Comparison of ENCODE assay signal across 8 mouse cellular contexts in the genomic region with DNA sequence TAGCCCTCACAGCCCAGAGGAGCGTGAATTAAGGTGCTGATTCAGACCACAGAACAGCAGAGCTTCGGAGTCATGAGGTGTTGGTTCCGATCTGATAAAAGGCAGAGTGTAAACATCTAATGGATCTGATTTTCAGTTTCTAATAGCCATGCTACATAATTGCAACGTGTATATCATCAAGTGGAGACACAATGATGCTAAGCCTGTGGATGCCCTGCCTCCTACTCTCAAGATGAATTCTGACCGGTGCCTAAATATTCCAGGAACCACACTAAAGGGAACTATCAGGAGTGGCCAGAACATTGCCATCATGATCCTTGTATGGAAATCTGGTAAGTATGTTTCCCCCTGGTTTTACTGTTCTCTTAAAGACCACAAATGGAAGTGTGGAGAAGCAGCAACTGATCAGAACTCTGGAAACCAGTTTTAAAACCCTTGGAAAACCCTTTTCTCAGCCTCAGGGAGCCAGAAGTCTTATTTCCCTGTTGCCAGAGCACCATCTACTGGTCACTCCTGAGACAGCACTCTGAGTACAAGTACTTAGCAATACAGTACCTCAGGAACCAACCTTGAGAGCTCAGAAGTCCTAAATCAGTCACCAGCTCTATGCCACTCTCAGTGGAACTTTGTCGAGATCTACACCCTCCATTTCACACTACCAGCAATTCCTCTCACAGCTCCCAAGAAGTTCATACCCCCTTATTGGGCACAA.
DNase-seq lines count a peak whose midpoint lies in the region; ATAC-seq and TF ChIP-seq lines count a peak whose summit lies in the region.
"Had no signal": no experiment of that assay in that cellular context is flagged by ENCODE, and none has a peak within 500 bp of the region (broad histone marks: within the 10 kb centered on the region; RNA-seq: fewer than 3 reads in every experiment).

No protein-coding gene starts in this region.

- no peaks in the 10 kb centered on the region for H3K27me3 ChIP-seq in CH12.LX (replicated peaks)
- H3K27me3 ChIP-seq in cerebellum, adult 2 months (ENCODE audit: control insufficient read depth, insufficient read depth, low read length) = no peaks in the 10 kb centered on the region
- peaks cover 51% of the 10 kb centered on the region for H3K27me3 ChIP-seq in liver, embryonic 13.5 days

- H3K4me1 ChIP-seq in CH12.LX (ENCODE audit: control insufficient read depth in 1 of 2, insufficient read depth in 2 of 2) = peaks cover 0 to 11% of the 10 kb centered on the region in 2 experiments; a peak in 3 of 4 replicates
- H3K4me1 ChIP-seq in cerebellum, adult 2 months (ENCODE audit: control insufficient read depth, insufficient read depth, low read length) = peaks cover 20% of the 10 kb centered on the region
- no peaks in the 10 kb centered on the region for H3K4me1 ChIP-seq in liver, embryonic 13.5 days (replicated peaks)

- in situ Hi-C loops in CH12.LX (cut with MboI; ENCODE audit: low pct_ligation_motif_present, low pct_unique_long_range_greater_than_20kb, low sequenced_read_pairs) = loop anchor here (5.0 kb wide), 1 partner anchor 447 kb away; no protein-coding TSS in a partner anchor

- DNase-seq in CH12.LX (ENCODE audit: extremely low read depth) = peak; percentile 72
- peak; percentile 55 for DNase-seq in Muller cell, postnatal 12 days (ENCODE audit: inconsistent ontology term)
- peak; percentile 72 to 82 for DNase-seq in cerebellum, adult 2 months
- DNase-seq in forelimb bud, embryonic 11.5 days (ENCODE audit: low read depth, low spot score) = peak; percentile 87
- DNase-seq in kidney, postnatal 10 days = peak; percentile 88
- DNase-seq in liver, embryonic 13.5 days = peak; percentile 7
- peak; percentile 89 to 92 for DNase-seq in right cerebral cortex, postnatal 10 days (ENCODE audit: low spot score in 2 of 2)

- H3K4me2 ChIP-seq in CH12.LX (ENCODE audit: insufficient read depth, low read depth, poor library complexity, severe bottlenecking) = no peak overlapping the region
- H3K4me2 ChIP-seq in liver, embryonic 13.5 days = no peak overlapping the region
- H3K4me2 ChIP-seq: hindbrain, embryonic 15.5 days had no signal

- peak; percentile 95 for TF ChIP-seq RAD21 in CH12.LX (IDR thresholded peaks at IDR 0.05; ENCODE audit: low read depth, low read length)

- dilution Hi-C loops in CH12.LX (cut with MboI; ENCODE audit: extremely low pct_ligation_motif_present, extremely low pct_unique_long_range_greater_than_20kb, low sequenced_read_pairs) = no loop called here

- no peaks in the 10 kb centered on the region for H3K9me3 ChIP-seq in CH12.LX (replicated peaks; ENCODE audit: low read length)
- H3K9me3 ChIP-seq in liver, embryonic 13.5 days (replicated peaks) = no peaks in the 10 kb centered on the region
- H3K9me3 ChIP-seq: hindbrain, embryonic 15.5 days had no signal

- TF ChIP-seq CTCF in CH12.LX (conservative IDR thresholded peaks at IDR 0.05 in 1 of 2, IDR thresholded peaks at IDR 0.05 in 1 of 2; ENCODE audit: low read depth in 2 of 2, low read length in 2 of 2) = peak; percentile 89 to 92
- TF ChIP-seq CTCF in cerebellum, adult 2 months (IDR thresholded peaks at IDR 0.05; ENCODE audit: borderline replicate concordance, insufficient read depth, low read depth, low read length) = peak; percentile 79

- no peak for TF ChIP-seq EP300 in CH12.LX (IDR thresholded peaks at IDR 0.05; ENCODE audit: low read length)

- no peak overlapping the region for H3K9ac ChIP-seq in CH12.LX (ENCODE audit: insufficient read depth, low read depth)
- H3K9ac ChIP-seq in liver, embryonic 13.5 days = no peak overlapping the region
- H3K9ac ChIP-seq: hindbrain, embryonic 15.5 days had no signal

- no peaks in the 10 kb centered on the region for H3K79me2 ChIP-seq in CH12.LX (replicated peaks; ENCODE audit: control insufficient read depth, extremely low read depth, insufficient read depth, poor library complexity, severe bottlenecking)

- H3K36me3 ChIP-seq in CH12.LX (replicated peaks in 1 of 2; ENCODE audit: control insufficient read depth in 1 of 2, insufficient read depth in 1 of 2, low read length in 1 of 2) = peaks cover 2 to 18% of the 10 kb centered on the region in 2 experiments
- H3K36me3 ChIP-seq in liver, embryonic 13.5 days = no peaks in the 10 kb centered on the region
- H3K36me3 ChIP-seq: hindbrain, embryonic 15.5 days had no signal

- no peak overlapping the region for H3K27ac ChIP-seq in CH12.LX (ENCODE audit: insufficient read depth, low read depth)
- no peak overlapping the region for H3K27ac ChIP-seq in cerebellum, adult 2 months (ENCODE audit: insufficient read depth, low read length)
- no peak overlapping the region for H3K27ac ChIP-seq in liver, embryonic 13.5 days
- H3K27ac ChIP-seq: hindbrain, embryonic 15.5 days had no signal

- ATAC-seq in liver, embryonic 13.5 days (ENCODE audit: low read depth) = no peak

- TF ChIP-seq POLR2A in CH12.LX (IDR thresholded peaks at IDR 0.05; ENCODE audit: low read depth, low read length) = no peak
- no peak for TF ChIP-seq POLR2A in cerebellum, adult 2 months (IDR thresholded peaks at IDR 0.05; ENCODE audit: borderline replicate concordance, insufficient read depth, low read length)

- WGBS in cerebellum, adult 2 months = 68% methylated on average over 6 of the region's 6 CpGs
- WGBS in liver, embryonic 13.5 days (ENCODE audit: insufficient replicate concordance) = 40% methylated on average over 6 of the region's 6 CpGs

- no peak overlapping the region for H3K4me3 ChIP-seq in CH12.LX (replicated peaks in 1 of 3; ENCODE audit: low read depth in 2 of 3, low read length in 2 of 3, poor library complexity in 1 of 3)
- H3K4me3 ChIP-seq in cerebellum, adult 2 months (replicated peaks; ENCODE audit: insufficient read depth, low read depth, low read length) = no peak overlapping the region
- H3K4me3 ChIP-seq in liver, embryonic 13.5 days (replicated peaks) = no peak overlapping the region
- H3K4me3 ChIP-seq: hindbrain, embryonic 15.5 days had no signal

TF ChIP-seq in CH12.LX, 34 proteins besides CTCF, POLR2A, EP300 and RAD21:
- no peak for TF ChIP-seq TBP (conservative IDR thresholded peaks at IDR 0.05; ENCODE audit: low read depth, low read length)
- peak; percentile 94 for TF ChIP-seq SMC3 (IDR thresholded peaks at IDR 0.05; ENCODE audit: low read depth, low read length)
- peak; percentile 84 for TF ChIP-seq ZC3H11A (IDR thresholded peaks at IDR 0.05; ENCODE audit: low read depth, low read length)

Comparison
In these comparisons a context has a peak if more than half of its experiments do, and no peak if none do; other contexts are left out.
1. DNase-seq: peak in every context shown above with its lines; median percentile 90 in right cerebral cortex, postnatal 10 days; 88 in kidney, postnatal 10 days; 87 in forelimb bud, embryonic 11.5 days; 77 in cerebellum, adult 2 months; 72 in CH12.LX; 55 in Muller cell, postnatal 12 days; 7 in liver, embryonic 13.5 days.